Mouse (Mus musculus) left cerebral cortex, postnatal 36 days (tissue): Measurements from ENCODE around the gene Ccndbp1. TPM values are rescaled to one million over a fixed set of nuclear protein-coding genes. Genes with fewer than 3 reads are reported as not detected.
"Not testable (repeated sequence)": the region's sequence is repeated elsewhere in the genome, so short reads cannot be mapped to it uniquely, and the experiment has no call there.

ENCODE experiments used
- DNase-seq, 2 experiments: peaks; one replicate each; pipeline ENCODE4 v3.0.0; 2021 to 2022; ENCODE audit warnings: low spot score in 2 of 2, mixed read lengths in 1 of 2
- intact Hi-C: fragments of 180-260 bp; cut with DNase I; formaldehyde crosslinking; loops from one replicate; pipeline ENCODE4 v1.15.1; 2025
- total RNA-seq, 2 experiments: library from RNA; stranded (reverse); gene quantifications; 2 replicates each; pipeline ENCODE4 v1.2.3; 2021

The Ccndbp1 gene
- total RNA-seq, 2 experiments from 2014 or later = 54.9 to 59.4 TPM

- DNase-seq = no peak
- intact Hi-C loops = no loop called here
These were observed 17.0 kb upstream of the Ccndbp1 start for GRCm38 (mm10) chr2:120991196-120991595.

- DNase-seq, intact Hi-C loops: not testable (repeated sequence)
These were observed 11.6 kb upstream of the Ccndbp1 start for GRCm38 (mm10) chr2:120996607-120997006.

- intact Hi-C loops = no loop called here
These were observed 9.3 kb upstream of the Ccndbp1 start for GRCm38 (mm10) chr2:120998863-120999262.

GRCm38 (mm10) chr2:121003586-121003985, 4.6 kb upstream of the Ccndbp1 start:
- no peak for DNase-seq
- intact Hi-C loops = no loop called here

More at GRCm38 (mm10) chr2:120998863-120999262, 9.3 kb upstream of the Ccndbp1 start:
- no peak for DNase-seq

DNA sequence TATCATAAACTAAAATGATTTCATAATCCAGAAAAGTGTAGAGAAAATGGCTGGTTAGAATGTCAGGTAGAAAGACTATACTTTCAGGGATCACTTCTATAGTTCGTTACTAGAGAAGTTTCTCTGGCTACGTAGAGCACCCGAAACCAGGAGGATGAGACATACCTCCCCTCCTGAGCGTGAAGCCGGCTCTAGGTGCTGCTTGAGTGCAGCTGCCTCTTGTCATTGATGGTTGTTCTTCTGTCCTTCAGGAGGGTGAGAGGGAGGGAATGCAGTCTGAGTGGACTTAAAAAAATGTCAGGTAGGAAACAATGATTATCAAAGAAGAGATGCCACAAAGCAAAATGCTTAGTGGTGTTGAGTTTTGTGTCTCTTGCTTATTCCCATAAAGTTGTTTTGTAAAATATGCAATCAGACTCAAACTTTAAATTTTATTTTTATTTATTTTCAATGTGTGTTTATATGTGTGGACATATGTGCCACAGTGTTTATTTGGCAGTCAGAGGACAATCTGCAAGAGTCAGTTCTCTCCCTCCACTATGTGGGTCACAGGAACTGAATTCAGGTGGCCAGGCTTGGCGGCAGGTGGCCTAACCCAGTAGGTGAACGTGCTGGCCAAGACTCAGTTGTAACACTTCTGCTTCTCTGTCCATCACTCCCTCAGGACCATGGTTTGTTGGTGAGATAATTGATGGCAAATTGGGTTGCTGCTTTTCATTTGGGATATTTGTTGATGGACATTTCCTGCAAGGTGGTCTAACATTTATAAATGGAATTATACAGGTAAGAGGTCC, 4.0 kb upstream of the Ccndbp1 start:
- intact Hi-C loops = no loop called here

DNA sequence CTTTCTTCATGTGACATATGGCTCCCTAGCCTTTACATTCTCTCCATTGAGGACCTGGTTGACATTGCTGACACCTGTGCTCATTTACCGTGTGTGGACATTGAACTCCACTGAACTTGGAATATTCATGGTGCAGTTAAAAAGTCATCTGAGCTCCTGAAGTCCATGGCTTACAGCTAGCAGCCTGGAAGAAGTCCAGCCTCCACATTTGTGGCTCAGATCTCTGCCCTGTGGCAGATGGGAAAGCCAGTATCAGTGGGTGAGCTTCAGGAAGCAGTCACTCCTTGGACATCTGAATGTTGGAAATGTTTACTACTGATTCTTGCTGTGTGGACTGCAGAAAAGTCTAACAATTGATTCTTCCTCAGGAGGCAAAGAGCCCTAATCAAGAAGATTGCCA, 1.2 kb upstream of the Ccndbp1 start:
- no peak for DNase-seq
- intact Hi-C loops = no loop called here

More for the DNA sequence above, 4.0 kb upstream of the Ccndbp1 start:
- DNase-seq = no peak

- intact Hi-C loops = no loop called here
- DNase-seq = no peak
These were observed 433 bp downstream of the Ccndbp1 start for GRCm38 (mm10) chr2:121008664-121009007.

DNA sequence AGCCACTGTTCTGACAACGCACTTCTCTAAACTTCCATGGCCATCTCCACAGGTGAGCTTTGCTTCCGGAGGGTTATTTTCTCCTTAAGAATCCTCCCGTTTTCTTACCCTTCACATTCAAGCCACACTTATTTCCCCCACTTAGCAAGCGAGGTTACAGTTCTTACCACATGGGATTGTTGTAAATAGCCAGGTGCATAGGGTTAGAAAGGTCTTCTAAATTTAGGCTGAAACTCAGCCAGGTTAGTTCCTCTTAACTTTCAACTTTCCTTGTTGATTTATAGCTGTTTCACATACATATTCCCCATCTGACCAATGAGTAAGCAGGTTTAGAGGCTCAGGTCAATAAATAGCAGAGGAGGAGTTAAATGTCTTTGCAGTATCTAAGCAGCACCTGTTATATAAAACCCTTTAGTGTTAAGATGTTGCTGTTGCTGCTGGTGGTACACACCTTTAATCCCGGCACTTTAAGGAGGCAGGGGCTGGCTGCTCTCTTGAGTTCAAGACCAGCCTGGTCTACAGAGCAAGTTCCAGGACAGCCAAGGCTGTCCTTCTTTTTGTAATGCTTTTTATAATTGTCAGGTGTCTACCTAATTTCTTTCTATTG, 971 bp downstream of the Ccndbp1 start:
- DNase-seq = no peak

DNA sequence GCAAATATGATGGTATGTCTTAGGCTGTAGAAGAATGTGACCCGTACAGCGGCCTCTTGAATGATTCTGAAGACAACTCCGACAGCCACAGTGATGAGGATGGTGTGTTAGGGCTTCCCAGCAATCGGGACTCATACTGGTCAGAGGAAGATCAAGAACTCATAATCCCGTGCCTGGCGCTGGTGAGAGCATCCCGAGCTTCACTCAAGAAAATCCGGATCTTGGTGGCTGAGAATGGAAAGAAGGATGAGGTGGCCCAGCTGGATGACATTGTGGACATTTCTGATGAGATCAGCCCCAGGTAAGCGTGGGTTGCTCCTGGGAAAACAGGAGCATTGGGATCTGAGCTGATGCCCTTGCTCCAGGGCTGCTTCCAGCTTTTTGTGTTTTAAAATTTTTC, 4.5 kb downstream of the Ccndbp1 start:
- DNase-seq = no peak
- intact Hi-C loops = no loop called here

More for the DNA sequence above, 971 bp downstream of the Ccndbp1 start:
- intact Hi-C loops = no loop called here

- intact Hi-C loops = no loop called here
- no peak for DNase-seq
These were observed 7.3 kb downstream of the Ccndbp1 start for GRCm38 (mm10) chr2:121015507-121015906.

DNA sequence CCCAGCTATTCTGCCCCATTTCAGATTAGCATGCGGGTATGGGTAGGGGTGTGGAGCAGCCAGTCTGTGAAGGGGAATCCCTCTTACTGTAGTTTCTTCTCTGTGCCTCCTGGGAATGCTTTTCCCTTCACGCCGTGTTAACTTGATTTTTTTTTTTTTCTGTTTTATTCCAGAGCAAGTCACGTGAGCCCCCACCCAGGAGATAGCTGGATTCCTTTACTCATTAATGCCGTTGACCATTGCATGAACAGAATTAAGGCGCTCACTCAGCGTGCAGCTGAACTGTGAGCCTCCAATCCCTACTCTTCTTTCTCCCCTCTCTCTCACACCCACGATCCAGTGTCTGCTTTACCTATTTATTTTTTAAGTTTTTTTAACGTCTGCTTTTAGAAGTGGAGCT, 8.0 kb downstream of the Ccndbp1 start:
- no peak for DNase-seq
- intact Hi-C loops = no loop called here

DNA sequence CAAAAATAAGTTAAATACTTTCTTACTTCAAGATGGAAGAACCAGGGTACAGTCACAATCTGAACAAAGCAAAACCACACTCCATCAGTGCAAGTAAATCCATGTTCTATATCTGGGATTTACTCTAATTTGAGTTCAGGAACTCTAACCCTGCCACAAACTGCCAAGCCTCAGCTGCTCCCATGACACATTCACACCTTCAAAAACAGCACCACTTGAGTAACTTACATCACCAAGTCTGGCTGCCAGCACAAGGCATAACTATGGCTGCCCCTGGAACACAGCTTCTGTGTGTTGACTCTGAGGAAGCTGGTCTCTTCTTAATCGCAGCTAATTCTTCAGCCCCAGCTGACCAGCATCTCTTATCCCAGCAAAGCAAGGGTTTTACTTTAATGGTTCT, 8.9 kb downstream of the Ccndbp1 start:
- intact Hi-C loops = no loop called here
- no peak for DNase-seq

DNA sequence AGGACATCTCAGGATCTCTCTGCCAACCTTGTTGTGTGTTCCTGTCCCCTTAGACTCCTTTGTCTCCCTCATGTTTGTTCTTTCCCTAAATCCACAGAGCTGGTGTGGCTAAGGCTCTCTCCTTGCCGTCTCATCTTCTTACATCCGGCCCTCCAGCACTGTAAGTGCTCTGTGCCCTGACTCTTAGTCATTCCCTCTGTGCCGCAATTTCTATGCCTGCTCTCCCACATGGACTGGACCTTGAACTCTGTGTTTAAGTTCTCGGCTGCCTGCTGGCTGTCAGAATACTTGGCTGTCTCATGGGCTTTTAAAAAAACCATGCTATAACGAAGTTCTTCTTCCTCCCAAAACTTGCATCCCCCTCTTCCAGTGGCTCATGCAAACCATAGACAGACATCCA, 14.7 kb downstream of the Ccndbp1 start:
- no peak for DNase-seq
- intact Hi-C loops = no loop called here

DNA sequence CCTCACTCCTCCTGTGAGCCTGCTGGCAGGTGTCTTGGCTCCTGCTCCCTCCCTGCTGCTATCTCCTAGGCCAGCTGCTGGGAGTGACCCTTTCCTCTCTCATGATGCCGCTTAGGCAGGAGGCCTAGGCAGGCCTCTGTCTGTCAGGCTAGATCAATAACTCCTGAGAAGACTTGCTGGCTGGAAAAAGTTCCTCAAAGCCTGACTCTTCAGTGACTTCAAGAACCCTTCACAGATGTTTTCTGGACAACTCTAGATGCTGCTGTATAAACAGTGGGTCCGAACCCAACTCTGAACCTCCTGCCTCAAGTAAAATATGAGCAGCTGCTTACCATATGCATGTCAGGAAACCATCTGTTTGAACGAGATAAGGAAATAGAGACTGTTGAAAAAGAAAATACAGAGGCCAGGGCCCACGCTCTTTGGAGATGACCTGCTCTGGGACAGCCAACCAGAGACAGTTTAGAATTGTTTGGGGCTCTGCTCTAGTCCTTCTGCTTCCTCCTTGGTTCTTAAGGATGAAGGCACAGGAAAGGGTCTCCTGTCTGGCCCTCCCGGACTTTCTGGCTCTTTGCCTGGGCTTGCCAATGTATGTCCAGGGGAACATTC, 28.6 kb downstream of the Ccndbp1 start, which contains the start of gene Epb42:
TSS of gene Epb42 (minus strand) at position 340 of the 609 bp plus-strand sequence.
- no peak for DNase-seq
- intact Hi-C loops = no loop called here

- DNase-seq, intact Hi-C loops: not testable (repeated sequence)
These were observed 30.6 kb downstream of the Ccndbp1 start for GRCm38 (mm10) chr2:121038851-121039250.

- intact Hi-C loops = no loop called here
- DNase-seq = no peak
These were observed 31.2 kb downstream of the Ccndbp1 start for GRCm38 (mm10) chr2:121039382-121039781.

DNA sequence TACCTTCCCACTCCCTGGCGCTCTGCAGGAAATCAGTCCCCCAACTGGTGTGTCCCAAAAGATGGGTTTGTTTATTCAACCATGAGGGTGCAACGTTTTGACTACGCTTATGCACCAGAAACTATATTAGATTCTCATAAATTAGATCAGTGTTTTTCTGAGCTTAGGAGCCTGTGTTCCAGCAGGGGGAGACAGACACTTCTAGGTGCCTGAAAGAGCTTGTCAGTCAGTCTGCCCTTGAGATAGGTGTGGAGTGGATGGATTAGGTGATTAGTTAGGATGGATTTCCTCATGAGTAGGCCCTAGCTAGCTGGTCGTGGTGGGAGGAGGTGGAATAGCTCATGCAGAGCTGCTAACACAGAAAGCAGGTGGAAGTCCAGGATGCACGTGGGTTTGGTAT, 32.9 kb downstream of the Ccndbp1 start:
- intact Hi-C loops = loop anchor here (2.0 kb wide), 1 partner anchor 62 kb away; no protein-coding TSS in a partner anchor
- peak; percentile 7 to 14 for DNase-seq

GRCm38 (mm10) chr2:121045653-121046052, 37.5 kb downstream of the Ccndbp1 start:
- DNase-seq = no peak
- intact Hi-C loops = no loop called here

- no peak for DNase-seq
- intact Hi-C loops = no loop called here
These were observed 44.0 kb downstream of the Ccndbp1 start for GRCm38 (mm10) chr2:121052176-121052575.

DNA sequence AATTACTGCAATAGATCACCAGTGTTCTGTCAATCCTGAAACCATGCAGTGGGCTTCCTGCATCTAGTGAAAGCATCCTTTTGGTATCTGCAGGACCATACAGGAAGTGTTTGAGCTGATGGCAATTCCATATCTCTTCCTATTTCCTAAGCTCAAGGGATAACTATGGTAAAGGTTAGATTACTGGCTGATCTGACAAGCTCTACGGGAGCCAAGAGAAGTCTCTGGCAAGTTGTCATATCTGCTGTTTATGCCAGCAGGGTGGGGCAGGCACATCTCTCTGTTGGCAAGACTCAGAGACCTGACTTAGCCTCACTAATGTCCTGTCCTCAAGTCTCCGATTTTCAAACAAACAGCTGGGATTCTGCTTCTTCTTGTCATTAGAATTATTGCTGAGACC, 45.9 kb downstream of the Ccndbp1 start:
- no peak for DNase-seq
- intact Hi-C loops = no loop called here

DNA sequence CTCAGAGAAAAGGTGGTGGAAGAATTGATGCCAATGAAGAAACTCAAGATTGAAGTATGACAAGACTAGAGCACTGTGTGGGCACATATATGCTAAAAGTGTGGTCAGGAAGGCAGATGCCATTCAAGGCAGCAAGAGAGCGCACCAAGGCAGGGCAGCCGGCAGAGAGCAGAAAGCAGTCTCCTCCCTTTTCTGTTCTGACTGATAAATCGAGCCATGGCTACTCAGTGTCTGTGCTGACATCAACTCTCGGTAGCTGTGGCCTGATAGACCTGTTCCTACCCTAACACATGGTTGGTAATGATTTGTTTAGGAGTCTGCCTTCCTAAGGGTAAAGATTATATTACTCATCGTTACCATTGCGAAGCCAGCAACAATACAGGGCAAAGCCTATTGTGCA, 47.7 kb downstream of the Ccndbp1 start:
- intact Hi-C loops = no loop called here
- no peak for DNase-seq
